Mouse (Mus musculus) cerebellum, postnatal 36 days (tissue): Measurements from ENCODE around the gene Smndc1.

ENCODE experiments used
- DNase-seq, 2 experiments: peaks; one replicate each; pipeline ENCODE4 v3.0.0; 2021 to 2022; ENCODE audit warnings: mixed read lengths in 2 of 2

Gene Smndc1

DNA sequence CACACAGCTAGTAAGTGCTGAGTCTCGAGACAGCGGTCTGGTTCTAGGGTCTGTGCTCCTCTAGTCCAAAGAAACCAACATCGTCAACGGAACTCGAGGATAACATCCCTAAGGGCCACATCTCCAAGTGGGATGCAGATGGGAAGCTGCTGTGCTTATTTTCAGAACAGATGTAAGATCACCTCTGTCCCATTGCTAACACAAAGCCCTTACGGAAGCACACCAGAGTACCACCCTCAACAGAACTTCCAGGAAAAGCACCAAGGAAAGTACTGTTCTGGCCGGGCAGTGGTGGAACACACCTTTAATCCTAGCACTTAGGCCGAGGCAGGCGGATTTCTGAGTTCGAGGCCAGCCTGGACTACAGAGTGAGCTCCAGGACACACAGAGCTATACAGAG is 12.0 kb downstream of the Smndc1 start:
- DNase-seq = no peak

DNA sequence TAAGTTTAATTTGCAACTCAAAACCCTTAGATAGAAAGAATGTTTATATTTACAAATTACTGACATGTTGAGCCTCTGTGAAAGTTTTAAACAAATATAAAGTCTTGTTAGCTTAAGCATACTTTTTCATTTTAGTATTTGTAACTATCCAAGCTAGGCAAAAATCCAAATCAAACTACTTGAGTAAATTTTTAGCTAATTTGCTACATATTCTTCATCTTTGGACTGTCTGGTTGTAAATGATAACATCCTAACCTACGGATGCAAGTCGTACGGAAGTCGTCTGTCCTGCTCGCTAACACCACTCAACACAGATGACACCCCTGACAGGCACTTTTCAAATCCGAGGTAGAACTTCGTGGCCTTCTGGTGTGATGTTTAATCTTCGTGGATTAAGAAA is 12.7 kb downstream of the Smndc1 start:
- no peak for DNase-seq

DNA sequence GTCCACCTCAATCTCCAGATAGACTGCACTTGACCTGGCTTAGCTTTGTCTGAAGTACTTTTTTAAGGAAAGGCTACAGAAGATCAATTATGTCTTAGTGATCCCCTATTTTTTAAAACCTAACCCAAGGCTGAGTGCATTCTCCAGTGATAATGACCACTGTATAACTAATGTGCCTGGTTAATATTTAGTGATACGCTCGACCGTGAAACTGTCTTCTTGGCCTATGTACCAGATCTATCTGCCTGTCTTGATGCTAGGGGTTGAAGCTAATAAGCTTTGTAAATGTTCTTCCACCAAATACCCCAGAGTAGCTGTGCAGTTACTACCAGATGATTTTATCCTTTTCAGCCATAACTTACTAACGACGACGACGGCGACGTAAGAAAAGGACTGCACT is 14.6 kb downstream of the Smndc1 start:
- DNase-seq = no peak

DNA sequence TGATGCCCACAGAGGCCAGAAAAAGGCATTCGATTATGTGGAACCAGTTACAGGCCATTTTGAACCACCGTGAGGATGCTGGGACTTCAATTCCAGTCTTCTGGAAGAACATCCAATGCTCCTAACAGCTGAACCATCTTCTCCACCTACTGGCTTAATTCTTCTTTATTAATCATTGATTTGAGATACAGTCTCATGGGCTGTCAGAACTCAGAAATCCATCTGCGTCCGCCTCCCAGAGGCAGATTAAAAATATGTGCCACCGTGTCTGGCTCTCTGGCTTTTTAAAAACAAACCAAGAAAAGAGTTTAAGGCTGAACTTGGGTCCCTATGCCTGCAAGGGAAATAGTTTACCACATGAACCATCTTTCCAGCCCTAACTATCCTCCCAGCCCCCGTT is 15.1 kb downstream of the Smndc1 start:
- DNase-seq = no peak

DNA sequence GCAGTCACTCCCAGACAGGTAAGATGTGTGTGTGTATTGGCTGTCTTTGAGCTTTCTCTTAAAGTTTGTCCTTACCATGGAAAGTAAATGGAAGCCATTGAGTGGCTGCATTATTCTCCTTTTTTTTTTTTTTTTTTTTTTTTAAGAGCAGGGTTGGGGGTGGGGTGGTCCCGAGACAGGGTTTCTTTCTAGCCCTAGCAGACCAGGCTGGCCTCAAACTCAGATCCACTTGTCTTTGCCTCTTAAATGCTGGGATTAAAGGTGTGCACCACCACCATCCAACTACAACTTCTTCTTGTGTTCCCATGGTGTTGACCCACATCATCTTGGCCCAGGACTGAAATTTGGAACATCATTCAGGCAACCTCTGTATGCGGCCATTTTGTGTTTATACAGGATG is 16.8 kb downstream of the Smndc1 start:
- no peak for DNase-seq

DNA sequence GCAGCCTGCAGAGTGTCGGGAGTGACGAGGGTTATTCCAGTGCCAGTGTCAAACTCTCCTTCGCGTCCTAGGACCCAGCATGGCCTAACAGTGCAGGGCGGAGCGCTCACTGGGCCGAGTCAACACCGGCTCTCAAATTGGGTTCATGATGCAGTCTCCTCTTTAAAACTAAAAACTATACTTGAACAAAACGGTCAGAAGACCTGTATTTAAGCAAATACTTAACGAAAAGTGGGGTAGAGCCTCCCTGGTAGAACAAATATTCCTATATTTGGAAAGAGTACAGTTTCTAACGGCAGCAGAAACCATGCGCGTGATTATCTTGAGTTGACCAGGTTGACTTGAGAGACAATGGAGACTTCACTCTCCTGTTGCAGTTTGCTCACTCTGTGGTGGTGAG is 18.7 kb downstream of the Smndc1 start, which contains the start of gene Gm10197:
Gm10197 (minus strand) TSS at position 101 of the 400 bp plus-strand sequence.
- no peak for DNase-seq

DNA sequence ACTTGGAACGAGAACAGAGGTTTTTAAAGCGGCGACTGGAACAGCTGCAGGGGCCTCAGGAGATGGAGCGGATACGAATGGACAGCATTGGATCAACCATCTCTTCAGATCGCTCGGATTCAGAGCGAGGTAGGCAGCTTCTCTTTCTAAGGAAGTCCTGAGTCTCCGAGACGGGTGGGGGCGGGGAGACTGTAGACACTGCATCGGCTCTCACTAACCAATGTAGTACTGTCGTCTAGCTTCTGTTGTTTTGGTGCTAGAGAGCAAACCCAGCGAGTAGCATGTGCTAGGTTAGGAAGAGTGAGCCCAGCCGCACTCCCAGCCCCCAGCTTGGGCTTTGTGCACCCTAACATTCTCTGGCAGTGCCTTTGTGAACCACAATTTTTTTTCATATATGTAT is 20.1 kb downstream of the Smndc1 start:
- no peak for DNase-seq

DNA sequence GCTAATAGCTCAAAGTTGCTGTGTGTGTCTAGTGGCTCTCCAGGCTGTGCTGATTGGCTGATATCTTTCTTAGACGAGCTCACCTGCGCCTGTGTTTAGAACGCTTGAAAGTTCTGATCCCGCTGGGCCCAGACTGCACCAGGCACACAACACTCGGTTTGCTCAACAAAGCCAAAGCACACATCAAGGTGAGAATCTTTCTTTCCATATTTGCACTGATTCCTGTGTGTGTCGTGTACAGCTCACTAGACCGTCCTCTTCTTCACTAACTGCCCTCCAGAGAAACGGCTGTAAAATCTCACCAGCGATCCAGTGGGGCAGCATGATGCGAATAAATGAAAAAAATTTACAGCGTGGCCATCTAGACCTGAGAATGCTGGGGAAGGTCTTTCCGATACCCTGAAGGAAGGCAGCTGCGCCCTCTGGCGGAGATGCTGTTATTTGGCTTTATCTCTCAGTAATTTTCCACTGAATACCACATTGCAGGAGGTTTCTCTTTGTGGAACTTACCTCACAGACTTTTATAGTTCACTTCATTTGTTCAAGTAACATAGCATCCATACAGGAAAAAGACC is 20.8 kb downstream of the Smndc1 start:
- DNase-seq = peak; percentile 86 to 93

DNA sequence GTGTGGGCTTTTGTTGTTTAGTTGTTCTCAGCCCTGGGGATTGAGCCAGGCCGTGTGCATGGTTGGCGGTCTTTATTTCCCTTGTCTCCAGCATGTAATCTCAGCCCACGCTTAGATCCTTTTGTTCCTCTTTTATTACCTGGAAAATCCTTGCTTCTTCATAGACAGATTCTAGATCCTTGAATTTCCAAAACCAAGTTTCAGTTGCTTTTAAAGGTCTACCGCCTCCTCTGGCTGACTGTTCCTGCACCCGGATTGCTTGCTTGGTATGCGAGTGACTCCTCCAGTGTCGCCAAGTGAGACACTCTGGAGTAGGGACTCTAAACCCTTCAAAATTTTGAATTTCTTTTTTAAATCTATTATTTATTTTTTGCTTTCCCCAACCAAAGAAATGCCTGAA is 23.5 kb downstream of the Smndc1 start:
- DNase-seq = no peak

DNA sequence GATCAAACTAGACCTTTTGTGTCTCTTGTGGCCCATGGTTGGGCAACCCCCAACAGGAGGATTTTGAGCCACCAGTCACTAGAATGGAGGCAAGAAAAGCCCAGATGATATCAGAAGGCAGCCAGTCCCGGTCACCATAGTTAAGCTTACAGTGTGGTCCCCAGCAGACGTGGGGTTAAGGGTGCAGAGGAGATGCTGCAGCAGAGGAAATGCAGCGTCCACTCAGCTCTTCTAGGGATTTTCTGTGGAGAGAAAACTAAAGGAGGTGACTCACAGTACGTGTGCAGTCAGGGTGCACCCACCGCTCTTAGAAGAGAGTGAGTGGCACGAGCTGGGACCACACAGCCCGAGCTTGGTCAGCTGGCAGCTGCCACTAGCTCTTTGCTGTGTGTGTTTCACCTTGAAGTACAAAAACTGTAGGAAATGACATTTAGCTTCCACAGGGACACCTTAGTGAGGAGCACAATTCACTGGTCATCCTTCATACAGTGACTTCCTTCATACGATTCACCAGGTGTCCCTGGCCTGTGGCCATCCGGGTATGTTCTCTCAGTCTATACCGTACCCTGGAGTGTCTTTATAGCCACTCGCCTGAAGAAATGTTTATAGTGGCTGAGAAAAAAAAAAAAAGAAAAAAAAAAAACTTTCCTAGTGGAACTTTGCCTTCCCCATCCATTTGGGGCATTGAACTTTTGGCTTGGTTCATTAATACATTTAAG is 24.2 kb downstream of the Smndc1 start:
- DNase-seq = no peak

DNA sequence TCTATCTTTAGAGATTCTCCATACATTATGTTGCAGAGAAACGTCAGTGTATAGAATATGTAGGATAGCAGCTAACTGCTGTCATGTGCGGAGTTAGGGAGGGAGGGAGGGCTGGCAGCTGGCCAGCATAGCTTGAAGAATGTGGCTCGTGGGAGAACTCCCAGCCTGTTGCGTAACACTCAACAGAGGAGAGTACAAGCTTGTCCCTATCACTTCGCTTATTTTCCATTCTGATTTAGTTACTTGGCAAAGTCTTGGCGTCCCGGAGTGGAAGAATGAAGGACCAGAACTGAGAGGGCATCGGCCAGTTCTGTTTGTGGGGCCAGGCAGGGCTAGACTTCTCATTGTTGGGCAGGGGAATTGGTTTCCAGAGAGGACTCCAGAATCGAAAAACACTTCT is 25.4 kb downstream of the Smndc1 start:
- DNase-seq = peak; percentile 63 to 67

DNA sequence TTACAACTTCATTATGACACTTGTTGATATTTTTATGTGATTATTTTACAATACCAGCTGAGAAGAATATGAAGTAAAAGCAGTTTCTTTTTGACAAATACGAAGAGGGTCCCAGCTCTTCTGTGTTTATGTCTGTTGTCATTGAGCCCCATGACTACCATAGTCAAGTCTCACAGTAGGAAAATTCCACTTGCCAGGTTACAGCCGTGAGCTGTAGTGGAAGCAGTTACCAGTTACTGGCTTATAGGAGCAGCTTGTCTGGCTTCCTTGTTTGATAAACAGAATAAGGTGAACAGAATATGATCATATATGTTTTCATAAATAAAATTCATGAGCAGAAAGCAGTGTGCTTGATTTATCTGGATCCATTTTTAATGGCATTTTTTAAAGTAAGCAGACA is 25.8 kb downstream of the Smndc1 start:
- no peak for DNase-seq

DNA sequence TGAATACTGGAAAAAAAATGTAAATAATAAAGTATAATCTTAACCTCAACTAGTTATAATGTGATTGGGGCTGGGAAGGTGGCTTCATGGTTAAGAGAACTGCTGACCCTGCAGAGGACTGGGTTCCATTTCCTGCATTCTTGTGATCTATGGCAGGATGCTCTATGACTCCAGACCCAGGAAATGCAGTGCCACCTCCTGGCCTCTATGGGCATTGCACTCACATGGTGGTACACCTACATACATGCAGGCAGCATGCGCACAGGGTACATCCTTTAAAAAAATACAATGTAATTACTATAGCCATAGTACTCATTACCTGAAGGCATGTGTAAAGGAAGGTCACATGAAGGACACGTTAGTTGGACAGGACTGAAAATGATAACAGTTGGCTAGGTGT is 27.4 kb downstream of the Smndc1 start:
- peak in 1 of 2 experiments; percentile 59 for DNase-seq

DNA sequence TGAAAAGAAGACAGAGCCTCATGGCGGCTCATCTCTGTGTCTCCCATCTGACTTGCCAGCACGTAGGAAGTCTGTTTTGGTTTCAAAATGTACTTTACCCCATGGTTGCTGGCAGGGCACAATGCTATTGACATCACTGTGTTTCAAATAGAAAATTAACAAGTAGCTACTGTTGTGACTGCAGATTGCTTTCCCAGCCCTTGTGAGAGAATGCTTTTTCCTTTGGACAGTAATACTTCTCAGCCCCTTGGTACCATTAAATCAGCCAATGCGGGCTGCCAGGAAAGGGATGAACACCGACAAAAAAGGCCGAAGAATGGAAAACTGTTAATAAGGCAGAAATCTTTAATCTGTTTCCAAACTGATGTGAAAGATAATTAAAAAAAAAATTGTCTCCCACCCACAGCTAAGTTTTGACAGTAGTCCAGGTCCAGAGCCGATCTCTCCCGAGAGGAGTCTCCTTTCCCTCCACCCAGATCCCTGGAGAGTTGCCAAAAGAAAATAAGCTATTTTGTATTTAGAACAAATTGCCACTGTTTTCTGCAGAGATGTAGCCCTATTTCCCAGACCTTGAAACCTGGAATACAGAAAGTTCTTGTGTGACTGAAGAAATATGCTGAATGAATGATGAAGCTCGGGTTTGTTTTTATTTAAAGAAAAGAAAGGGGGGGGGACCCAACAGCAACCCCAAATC is 30.0 kb downstream of the Smndc1 start:
- peak; percentile 51 to 74 for DNase-seq

DNA sequence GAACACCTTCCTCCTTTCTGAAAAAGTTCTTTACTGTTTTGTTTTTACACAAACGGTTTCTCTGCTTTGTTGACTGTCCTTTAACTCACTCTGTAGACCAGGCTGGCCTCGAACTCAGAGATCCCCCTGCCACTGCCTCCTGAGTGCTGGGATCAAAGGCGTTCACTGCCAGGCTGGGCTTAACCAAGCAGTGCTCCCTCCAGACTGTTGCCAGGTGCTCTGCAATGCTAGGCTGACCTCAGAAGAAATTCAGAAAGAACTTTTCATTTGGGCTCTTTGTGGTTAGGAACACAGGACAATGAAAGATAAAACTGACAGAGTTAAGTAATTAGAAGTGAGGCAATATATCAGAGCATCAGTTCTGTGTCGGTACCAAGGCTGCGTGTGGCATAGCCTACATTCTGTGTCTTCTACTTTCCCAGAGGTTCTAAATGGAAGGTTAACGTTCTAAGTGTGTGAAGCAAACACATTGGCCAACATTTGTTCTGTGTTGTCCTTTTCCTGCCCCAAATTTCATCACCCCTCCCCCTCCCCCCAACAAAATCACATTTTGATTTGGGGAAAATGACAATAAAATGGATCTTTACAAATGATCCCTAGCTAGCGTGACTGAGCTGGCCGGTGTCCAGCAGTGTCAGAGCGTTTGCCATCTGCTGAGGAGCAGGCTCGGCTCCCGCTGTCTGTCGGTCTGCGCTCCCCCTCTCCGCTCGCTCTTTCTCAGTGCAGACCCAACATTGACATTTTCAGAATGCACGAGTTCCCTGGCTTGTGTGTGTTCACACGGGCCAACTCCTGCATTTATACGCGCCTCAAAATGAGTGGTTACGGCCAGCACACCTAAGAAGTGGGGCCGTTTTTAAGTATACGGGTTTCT is 31.0 kb downstream of the Smndc1 start:
- peak; percentile 88 for DNase-seq

DNA sequence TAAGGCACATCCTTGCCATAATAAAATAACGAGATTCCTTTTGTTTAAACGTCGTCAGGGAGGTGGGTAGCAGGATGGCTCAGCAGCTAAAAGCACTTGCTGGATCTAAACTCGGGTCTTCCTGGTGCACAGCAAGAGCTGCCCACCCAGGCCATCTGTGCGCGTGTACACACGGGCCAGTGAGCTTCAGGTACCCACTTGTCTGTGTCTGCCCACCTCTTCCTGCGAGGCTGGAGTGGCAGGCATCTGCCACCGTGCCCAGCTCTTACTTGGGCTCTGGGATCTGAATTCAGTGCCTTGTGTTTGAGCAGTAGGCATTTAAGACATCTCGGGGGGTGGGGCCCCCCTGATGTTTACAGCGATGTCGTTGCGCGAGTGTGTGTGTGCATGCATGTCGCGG is 35.3 kb downstream of the Smndc1 start:
- DNase-seq = peak; percentile 50 to 53

DNA sequence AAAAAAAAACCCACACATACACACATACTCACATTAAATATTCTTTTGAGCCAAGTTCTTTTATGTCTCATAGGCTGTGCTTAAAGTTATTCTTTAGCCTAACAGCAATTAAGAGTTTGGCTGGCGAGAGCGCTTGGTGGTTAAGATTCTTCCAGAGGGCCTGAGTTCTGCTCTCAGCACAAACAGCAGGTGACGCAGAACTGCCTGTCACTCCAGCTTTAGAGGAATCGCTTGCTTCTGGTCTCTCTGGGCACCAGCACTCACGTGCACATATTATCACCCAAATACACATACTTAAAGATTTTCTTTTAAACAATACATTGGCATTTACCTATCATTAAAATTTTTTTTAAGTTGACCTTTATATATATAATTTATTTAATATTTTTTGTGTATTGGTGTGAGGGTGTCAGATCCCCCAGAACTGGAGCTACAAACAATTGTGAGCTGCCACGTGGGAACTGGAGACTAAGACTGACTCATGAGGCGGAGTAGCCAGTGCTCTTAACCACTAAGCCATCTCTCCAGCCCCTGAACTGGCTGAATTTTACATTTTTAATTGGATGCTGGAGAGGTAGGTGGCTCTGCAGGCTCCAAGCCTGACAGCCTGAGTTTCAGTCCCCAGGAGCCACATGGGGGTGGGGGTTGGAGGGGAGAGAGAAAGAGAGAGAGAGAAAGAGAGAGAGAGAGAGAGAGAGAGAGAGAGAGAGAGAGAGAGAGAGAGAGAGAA is 35.9 kb downstream of the Smndc1 start:
- no peak for DNase-seq

DNA sequence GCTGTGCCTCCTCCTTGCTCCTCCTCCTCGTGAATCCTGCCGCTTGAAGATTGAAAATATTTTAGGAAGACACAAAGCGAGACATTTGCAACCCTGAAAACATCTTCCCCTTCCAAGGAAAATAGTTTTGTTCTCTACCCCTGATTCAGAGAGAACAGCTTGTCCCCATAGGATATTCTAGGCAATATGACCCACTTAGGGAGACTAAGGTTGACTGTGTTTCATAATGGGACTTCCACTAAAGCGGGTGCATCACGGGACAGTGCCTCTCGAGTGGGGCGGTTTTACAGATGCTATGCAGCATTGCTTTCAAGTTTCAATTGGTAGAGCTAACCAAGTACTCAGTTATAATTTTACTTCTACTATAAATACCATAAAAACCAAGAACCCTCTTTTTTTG is 36.5 kb downstream of the Smndc1 start:
- no peak for DNase-seq

DNA sequence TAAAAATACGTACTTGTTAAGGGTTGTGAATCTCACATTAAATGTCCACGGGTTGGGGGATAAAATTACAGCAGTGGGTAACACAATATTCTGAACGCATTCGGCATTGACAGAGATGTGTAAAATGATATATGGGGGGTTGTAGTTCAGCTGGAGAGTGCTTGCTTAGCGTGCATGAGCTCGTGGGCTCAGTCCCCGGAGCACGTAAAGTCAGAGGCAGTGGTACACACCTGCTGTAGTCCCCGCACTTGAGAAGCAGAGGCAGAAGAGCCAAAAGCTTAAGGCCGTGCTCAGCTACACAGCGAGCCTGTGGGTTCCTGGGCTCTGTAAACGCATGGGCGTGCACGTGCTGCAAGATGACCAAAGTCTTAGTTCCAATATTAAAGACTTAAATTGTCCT is 44.6 kb downstream of the Smndc1 start:
- DNase-seq = no peak

DNA sequence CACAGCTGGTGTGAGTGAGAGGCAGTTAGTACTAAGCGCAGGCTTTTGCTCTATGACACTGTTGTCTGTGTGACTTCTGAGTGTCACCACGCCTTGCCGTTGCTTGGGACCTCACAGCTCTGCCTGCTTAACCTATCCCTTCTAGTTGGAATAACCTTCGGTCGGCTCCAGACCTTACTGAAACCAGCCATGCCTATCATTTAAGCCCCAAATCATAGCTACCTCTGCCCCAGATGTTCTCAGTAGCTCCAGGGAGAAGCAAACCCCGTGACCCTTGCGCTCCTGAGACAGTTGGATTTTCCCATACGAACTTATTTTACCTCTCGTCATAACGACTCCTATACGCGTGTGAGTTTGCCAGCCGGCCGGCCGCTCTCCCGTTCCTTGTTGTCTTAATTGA is 46.3 kb downstream of the Smndc1 start:
- DNase-seq = no peak

DNA sequence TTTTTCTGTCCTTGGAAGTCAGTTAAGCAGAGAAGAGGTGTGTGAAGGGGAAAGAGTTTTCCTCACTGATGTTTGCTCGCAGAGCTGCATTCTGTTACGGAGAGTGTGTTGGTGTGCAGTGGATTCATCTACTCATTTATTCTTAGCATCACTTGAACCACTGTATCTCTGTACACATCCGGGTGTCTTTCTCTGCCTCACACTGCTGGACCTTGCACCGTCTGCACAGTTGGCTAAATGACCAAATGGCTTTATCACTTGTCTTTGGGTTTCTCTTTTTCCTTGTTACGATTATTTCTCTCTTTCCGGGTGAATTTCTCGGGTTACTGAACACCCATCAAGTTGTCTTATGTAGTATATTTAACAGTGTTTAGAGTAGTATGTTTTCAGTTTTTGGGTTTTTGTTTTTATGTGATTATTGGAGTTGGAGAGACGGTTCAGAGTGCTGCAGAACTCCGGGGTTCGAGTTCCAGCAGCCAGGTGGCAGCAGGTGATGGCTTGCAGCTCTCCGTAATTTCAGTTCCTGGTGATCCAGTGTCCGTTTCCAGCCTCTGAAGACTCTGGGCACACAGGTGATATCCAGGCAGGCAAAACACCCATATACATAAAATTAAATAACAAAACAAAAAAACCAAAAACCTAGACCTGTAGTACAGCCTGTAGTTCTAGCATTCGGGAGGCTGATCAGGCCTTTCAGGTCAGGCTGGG is 47.0 kb downstream of the Smndc1 start:
- no peak for DNase-seq

DNA sequence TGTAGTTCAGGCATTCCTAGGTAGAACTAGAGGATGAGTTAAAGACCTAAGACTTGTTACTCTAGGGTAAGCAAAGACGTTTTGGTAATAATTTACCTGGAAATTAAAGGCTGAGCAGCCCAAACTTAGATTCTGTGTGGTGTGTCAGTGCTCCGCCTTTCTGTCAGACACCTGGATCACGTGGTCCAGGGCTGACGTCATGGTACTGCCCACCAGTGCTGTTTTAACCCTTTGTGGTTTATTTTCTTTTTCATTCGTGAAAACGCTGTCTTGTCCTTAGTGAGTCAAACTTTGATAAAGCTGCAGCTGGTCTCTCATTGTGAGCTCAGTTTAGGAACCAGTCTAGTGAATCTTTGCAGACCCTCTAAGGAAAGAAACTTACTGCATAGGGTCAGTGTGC is 50.0 kb downstream of the Smndc1 start:
- no peak for DNase-seq
